Mouse (Mus musculus): ENCODE results near the gene Zfp74. TPM values are rescaled to one million over a fixed set of nuclear protein-coding genes. Genes with fewer than 3 reads are reported as not detected.

Gene Zfp74
- 7.3 TPM for polyA plus RNA-seq (2015; fragmentation: Illumina TruSeq; extraction: RNeasy Lipid Tissue Mini Kit (QIAGEN cat#74804); ENCODE audit: insufficient read depth, low replicate concordance)

DNA sequence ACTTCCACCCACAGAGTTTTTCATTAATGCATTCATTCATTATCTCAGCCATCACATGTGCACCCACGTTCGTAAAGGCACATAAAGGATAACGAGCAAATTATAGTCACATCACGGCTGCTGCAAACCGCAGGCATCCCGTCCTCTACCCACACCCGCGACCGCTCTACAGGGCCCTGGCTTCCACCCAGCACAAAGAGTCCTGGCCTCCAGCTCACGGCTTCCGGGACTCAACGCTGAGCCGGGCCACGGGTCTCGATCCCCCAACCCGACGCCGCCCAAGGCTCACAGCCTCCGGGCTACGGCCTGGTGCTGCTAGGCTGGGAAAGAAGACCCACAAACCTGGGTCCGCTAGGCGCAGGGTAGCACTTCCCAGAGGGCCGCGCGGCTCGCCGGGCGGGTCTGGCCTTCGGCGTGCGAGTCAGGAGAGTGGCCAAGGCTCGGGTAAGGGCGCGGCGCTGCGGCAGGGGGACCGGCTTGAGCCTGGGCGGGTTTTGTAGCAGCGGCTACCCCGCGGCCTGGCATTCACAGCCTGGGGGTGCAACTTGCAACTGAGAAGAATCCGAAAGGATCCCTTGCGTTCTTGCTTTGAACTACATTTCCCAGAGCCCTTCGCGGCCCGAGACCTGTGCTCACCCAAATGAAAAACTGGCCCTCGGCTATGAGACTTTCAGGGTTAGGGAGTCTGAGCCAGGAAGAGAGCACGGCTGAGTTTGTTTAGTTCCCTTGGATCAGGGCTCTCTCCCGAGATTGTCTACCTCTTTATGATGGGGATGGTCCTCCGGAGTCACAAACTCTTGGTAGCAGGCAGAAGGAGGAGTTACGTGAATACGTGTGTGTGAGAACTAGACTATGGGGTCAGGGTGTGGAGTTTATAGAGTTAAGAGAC, at the start of gene Zfp74:
Gene Zfp74, minus strand, starts transcription at position 577 of the 889 bp plus-strand sequence.

DNA sequence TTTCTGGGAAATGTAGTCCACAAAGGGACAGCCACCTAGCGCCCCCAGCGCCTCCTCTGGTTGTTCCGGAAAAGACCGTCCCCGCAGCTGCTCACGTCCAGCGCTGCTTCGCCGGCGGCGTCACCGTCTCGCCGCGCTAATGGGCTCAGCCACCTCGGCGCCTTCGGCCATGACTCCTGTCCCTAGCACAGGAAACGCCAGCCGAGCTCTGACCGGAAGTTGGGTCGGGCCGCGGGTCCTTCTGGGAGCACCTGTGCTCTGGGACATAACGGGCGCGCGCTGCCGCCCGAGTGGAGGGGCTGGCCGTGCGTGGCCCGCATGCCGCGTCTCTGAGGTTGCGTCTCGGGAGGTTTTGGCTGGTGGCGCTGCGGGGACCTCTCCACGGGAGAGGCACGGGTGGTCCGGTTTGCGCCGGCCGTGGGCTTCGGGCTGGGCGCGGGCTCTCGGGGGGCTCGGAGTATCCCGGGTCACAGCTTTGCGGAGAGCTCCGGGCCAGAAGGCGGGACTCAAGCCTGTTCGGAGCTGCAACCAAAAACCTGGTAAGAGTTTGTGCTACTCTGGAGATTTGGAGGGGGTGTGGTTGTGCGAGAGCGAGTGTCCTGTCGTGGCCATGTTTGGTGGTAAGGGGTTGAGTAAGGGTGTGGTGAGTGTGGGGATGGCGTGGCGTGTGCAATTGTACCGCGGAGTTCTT, 29.9 kb upstream of the Zfp74 start, which contains the start of gene Zfp568:
Gene Zfp568, plus strand, starts transcription at position 266 of the 691 bp plus-strand sequence.

DNA sequence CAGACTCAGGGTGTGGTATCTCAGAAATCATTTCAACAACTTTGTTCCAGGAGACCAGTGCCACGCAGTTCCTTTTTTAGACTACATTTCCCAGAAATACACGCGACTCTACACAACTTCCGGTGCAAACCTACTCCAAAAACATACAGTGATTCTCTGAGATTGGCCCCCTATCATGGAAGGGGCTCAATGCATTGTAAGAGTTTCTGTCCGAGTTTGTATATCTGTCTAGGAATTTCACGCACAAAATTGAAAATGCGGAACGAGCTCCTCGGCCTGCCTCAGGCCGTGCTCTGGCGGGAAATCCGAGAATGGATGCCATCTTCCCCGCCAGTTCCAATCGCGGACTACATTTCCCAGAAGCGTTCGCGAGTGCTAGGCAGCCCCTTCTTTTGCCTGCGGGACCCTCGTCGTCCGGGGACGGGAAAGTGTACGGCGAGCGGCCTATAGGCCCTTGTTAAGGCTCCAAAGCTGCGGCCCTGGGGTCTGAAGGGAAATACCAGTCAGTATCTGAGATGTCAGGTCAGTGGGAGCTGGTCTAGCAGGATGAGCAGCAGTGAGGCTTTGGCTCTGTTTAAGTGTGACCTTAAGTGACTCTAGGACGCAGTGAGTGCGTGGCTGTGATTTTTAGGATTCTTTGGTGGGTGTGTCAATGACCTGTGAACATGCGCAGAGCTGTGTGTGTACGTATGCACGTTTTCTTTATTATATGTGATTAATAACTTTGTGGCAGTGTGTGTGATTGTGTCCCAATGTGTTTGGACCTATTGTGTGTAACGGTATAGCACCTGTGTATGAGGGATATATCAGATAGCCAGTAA, 45.5 kb downstream of the Zfp74 start, which contains the start of gene Zfp383:
Gene Zfp383, plus strand, starts transcription at position 94 of the 821 bp plus-strand sequence.

DNA sequence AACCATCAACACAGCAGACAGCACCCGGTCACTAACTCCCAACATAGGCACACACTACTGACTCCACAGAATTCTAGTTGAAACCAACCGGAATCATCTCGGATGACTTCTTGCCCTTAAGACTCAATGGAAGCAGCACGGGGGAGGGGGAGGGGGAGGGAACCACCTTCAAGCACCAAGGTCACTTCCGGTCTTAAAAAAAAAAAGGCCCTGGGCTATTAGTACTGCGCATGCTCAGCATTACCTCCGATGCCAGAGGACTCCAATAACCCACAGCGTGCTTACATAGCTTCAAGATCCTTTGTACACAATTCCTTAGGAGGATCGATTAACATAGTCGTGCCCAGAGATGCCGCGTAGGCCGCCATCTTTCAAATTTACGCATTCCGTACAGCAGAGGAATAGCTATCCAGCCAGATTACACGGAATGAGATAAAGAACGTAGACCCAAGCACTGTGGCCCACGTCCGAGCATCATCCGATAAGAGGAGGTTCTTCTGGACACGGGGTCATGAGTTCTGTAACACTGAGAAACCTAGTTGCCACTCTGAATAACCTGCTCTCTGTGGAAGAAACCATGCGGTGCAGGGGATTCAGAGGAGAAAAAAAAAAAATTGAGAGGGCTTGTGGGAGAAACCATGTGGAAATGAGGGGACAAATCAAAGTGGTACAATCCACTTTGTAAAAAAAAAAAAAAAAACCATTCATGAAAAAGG, 47.8 kb downstream of the Zfp74 start, which contains the start of gene Zfp27:
Gene Zfp27, minus strand, starts transcription at position 607 of the 716 bp plus-strand sequence.

Other genes starting within 250 kb of the Zfp74 start
- not detected for gene Catsperg2, start 227.1 kb downstream of the Zfp74 start, polyA plus RNA-seq (2015; fragmentation: Illumina TruSeq; extraction: RNeasy Lipid Tissue Mini Kit (QIAGEN cat#74804); ENCODE audit: insufficient read depth, low replicate concordance)
- gene Zfp84, start 185.5 kb downstream of the Zfp74 start, polyA plus RNA-seq (2015; fragmentation: Illumina TruSeq; extraction: RNeasy Lipid Tissue Mini Kit (QIAGEN cat#74804); ENCODE audit: insufficient read depth, low replicate concordance), result 18.8 TPM
- gene Zfp30, start 170.1 kb downstream of the Zfp74 start, polyA plus RNA-seq (2015; fragmentation: Illumina TruSeq; extraction: RNeasy Lipid Tissue Mini Kit (QIAGEN cat#74804); ENCODE audit: insufficient read depth, low replicate concordance), result 0.55 TPM
- gene Zfp790, start 138.0 kb downstream of the Zfp74 start, polyA plus RNA-seq (2015; fragmentation: Illumina TruSeq; extraction: RNeasy Lipid Tissue Mini Kit (QIAGEN cat#74804); ENCODE audit: insufficient read depth, low replicate concordance), result 14.7 TPM
- gene Zfp940, start 100.4 kb downstream of the Zfp74 start, polyA plus RNA-seq (2015; fragmentation: Illumina TruSeq; extraction: RNeasy Lipid Tissue Mini Kit (QIAGEN cat#74804); ENCODE audit: insufficient read depth, low replicate concordance), result 6.4 TPM
- gene Zfp420, start 94.1 kb downstream of the Zfp74 start, polyA plus RNA-seq (2015; fragmentation: Illumina TruSeq; extraction: RNeasy Lipid Tissue Mini Kit (QIAGEN cat#74804); ENCODE audit: insufficient read depth, low replicate concordance), result 30.2 TPM
- 6.2 TPM for gene Zfp27, start 47.5 kb downstream of the Zfp74 start, polyA plus RNA-seq (2015; fragmentation: Illumina TruSeq; extraction: RNeasy Lipid Tissue Mini Kit (QIAGEN cat#74804); ENCODE audit: insufficient read depth, low replicate concordance)
- 9.2 TPM for gene Zfp383, start 45.9 kb downstream of the Zfp74 start, polyA plus RNA-seq (2015; fragmentation: Illumina TruSeq; extraction: RNeasy Lipid Tissue Mini Kit (QIAGEN cat#74804); ENCODE audit: insufficient read depth, low replicate concordance)
- 11.5 TPM for gene Zfp568, start 29.9 kb upstream of the Zfp74 start, polyA plus RNA-seq (2015; fragmentation: Illumina TruSeq; extraction: RNeasy Lipid Tissue Mini Kit (QIAGEN cat#74804); ENCODE audit: insufficient read depth, low replicate concordance)
- 6.0 TPM for gene Zfp14, start 97.3 kb upstream of the Zfp74 start, polyA plus RNA-seq (2015; fragmentation: Illumina TruSeq; extraction: RNeasy Lipid Tissue Mini Kit (QIAGEN cat#74804); ENCODE audit: insufficient read depth, low replicate concordance)
- 10.2 TPM for gene Zfp82, start 118.8 kb upstream of the Zfp74 start, polyA plus RNA-seq (2015; fragmentation: Illumina TruSeq; extraction: RNeasy Lipid Tissue Mini Kit (QIAGEN cat#74804); ENCODE audit: insufficient read depth, low replicate concordance)
- 1.5 TPM for gene Gm26920, start 136.3 kb upstream of the Zfp74 start, polyA plus RNA-seq (2015; fragmentation: Illumina TruSeq; extraction: RNeasy Lipid Tissue Mini Kit (QIAGEN cat#74804); ENCODE audit: insufficient read depth, low replicate concordance)
- 10.1 TPM for gene Zfp566, start 136.4 kb upstream of the Zfp74 start, polyA plus RNA-seq (2015; fragmentation: Illumina TruSeq; extraction: RNeasy Lipid Tissue Mini Kit (QIAGEN cat#74804); ENCODE audit: insufficient read depth, low replicate concordance)
- 76.0 TPM for gene Zfp260, start 140.7 kb upstream of the Zfp74 start, polyA plus RNA-seq (2015; fragmentation: Illumina TruSeq; extraction: RNeasy Lipid Tissue Mini Kit (QIAGEN cat#74804); ENCODE audit: insufficient read depth, low replicate concordance)
- 8.5 TPM for gene Zfp382, start 167.9 kb upstream of the Zfp74 start, polyA plus RNA-seq (2015; fragmentation: Illumina TruSeq; extraction: RNeasy Lipid Tissue Mini Kit (QIAGEN cat#74804); ENCODE audit: insufficient read depth, low replicate concordance)
- gene Zfp146, start 215.7 kb upstream of the Zfp74 start, polyA plus RNA-seq (2015; fragmentation: Illumina TruSeq; extraction: RNeasy Lipid Tissue Mini Kit (QIAGEN cat#74804); ENCODE audit: insufficient read depth, low replicate concordance), result 56.8 TPM
- gene Cox7a1, start 230.1 kb upstream of the Zfp74 start, polyA plus RNA-seq (2015; fragmentation: Illumina TruSeq; extraction: RNeasy Lipid Tissue Mini Kit (QIAGEN cat#74804); ENCODE audit: insufficient read depth, low replicate concordance), result not detected
- gene Capns1, start 244.7 kb upstream of the Zfp74 start, polyA plus RNA-seq (2015; fragmentation: Illumina TruSeq; extraction: RNeasy Lipid Tissue Mini Kit (QIAGEN cat#74804); ENCODE audit: insufficient read depth, low replicate concordance), result 236 TPM

Data from spleen, adult 10 weeks (tissue).